13 mouse cellular contexts compared by ENCODE assay signal in the genomic region with DNA sequence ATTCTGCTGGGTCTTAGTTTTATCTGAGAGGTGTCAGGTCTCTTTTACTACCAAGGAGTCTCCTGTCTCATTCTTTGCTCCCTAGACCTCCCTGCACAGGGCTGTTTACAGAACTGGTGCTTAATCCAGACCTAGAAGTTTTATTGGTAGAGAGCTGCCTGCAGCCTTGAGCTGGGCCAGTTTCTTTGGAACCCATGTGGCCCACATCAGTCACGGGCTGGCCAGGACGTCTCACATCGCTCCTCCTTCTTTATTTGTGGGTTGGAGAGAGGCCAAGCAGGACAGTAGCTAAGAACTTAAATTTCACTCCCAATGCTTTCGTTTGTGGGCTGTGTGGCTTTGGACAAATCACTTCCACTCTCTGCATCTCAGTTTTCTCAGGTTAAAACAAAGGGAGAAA. TPM values are rescaled to one million over a fixed set of nuclear protein-coding genes. Genes with fewer than 3 reads are reported as not detected.
DNase-seq lines count a peak whose midpoint lies in the region; ATAC-seq and TF ChIP-seq lines count a peak whose summit lies in the region.
"Had no signal": no experiment of that assay in that cellular context is flagged by ENCODE, and none has a peak within 500 bp of the region (broad histone marks: within the 10 kb centered on the region; RNA-seq: fewer than 3 reads in every experiment).

No protein-coding gene starts in this region.

- no peak for TF ChIP-seq POLR2A in lung, adult 2 months (IDR thresholded peaks at IDR 0.05; ENCODE audit: borderline replicate concordance, extremely low read depth, low read depth, low read length)

- WGBS in heart, embryonic 12.5 days: 58% methylated on average over 4 of the region's 4 CpGs
- 24% methylated on average over 4 of the region's 4 CpGs for WGBS in lung, adult 2 months
- WGBS in embryonic facial prominence, embryonic 12.5 days: 31% methylated on average over 4 of the region's 4 CpGs
- 50% methylated on average over 4 of the region's 4 CpGs for WGBS in hindbrain, embryonic 12.5 days
- WGBS in hindbrain, embryonic 10.5 days: 64% methylated on average over 4 of the region's 4 CpGs

- no peaks in the 10 kb centered on the region for H3K9me3 ChIP-seq in heart, embryonic 12.5 days (replicated peaks)
- no peaks in the 10 kb centered on the region for H3K9me3 ChIP-seq in embryonic facial prominence, embryonic 12.5 days
- H3K9me3 ChIP-seq in hindbrain, embryonic 12.5 days (replicated peaks): no peaks in the 10 kb centered on the region
- H3K9me3 ChIP-seq in hindbrain, embryonic 10.5 days: no peaks in the 10 kb centered on the region
- H3K9me3 ChIP-seq: heart, embryonic 13.5 days had no signal

- H3K4me2 ChIP-seq in heart, embryonic 12.5 days: no peak overlapping the region
- H3K4me2 ChIP-seq in embryonic facial prominence, embryonic 12.5 days (replicated peaks): no peak overlapping the region
- H3K4me2 ChIP-seq in hindbrain, embryonic 12.5 days (replicated peaks): no peak overlapping the region
- H3K4me2 ChIP-seq: heart, embryonic 13.5 days had no signal

- intact Hi-C loops in heart, postnatal 10 days (cut with DNase I): no loop called here

- no peak for DNase-seq in heart, postnatal 10 days
- peak; percentile 32 for DNase-seq in lung, postnatal 10 days
- DNase-seq in lung, adult 2 months: no peak
- no peak for DNase-seq in layer of hippocampus, postnatal 25 days (ENCODE audit: extremely low spot score in 1 of 2, low spot score in 1 of 2)
- no peak for DNase-seq in hindbrain, embryonic 10.5 days (ENCODE audit: low spot score)
- DNase-seq: thymus, postnatal 25 days had no signal

- H3K9ac ChIP-seq in heart, embryonic 12.5 days: 0 out of 2 replicates have a peak overlapping the region, but pooled peaks have one; percentile 25
- H3K9ac ChIP-seq in embryonic facial prominence, embryonic 12.5 days: no peak overlapping the region
- no peak overlapping the region for H3K9ac ChIP-seq in hindbrain, embryonic 12.5 days
- H3K9ac ChIP-seq: heart, embryonic 13.5 days had no signal

- H3K4me3 ChIP-seq in heart, embryonic 12.5 days: no peak overlapping the region
- no peak overlapping the region for H3K4me3 ChIP-seq in lung, adult 2 months (replicated peaks; ENCODE audit: extremely low read depth, low read depth, low read length)
- no peak overlapping the region for H3K4me3 ChIP-seq in embryonic facial prominence, embryonic 12.5 days
- H3K4me3 ChIP-seq in hindbrain, embryonic 12.5 days: no peak overlapping the region
- H3K4me3 ChIP-seq in hindbrain, embryonic 10.5 days: no peak overlapping the region
- H3K4me3 ChIP-seq: heart, embryonic 13.5 days; left cerebral cortex, adult 2 months had no signal

- no peak for ATAC-seq in heart, embryonic 12.5 days (ENCODE audit: insufficient number of reproducible peaks, low FRiP score)
- no peak for ATAC-seq in embryonic facial prominence, embryonic 12.5 days (ENCODE audit: insufficient number of reproducible peaks, insufficient read depth, low FRiP score, low TSS enrichment)
- no peak for ATAC-seq in hindbrain, embryonic 12.5 days (ENCODE audit: low FRiP score)
- ATAC-seq: activated CD4-positive, CD25-positive, alpha-beta regulatory T cell, adult 4 months had no signal

- H3K27ac ChIP-seq in heart, embryonic 12.5 days (ENCODE audit: poor library complexity, severe bottlenecking): no peak overlapping the region
- peak overlapping the region; percentile 43 for H3K27ac ChIP-seq in embryonic facial prominence, embryonic 12.5 days
- no peak overlapping the region for H3K27ac ChIP-seq in hindbrain, embryonic 12.5 days
- no peak overlapping the region for H3K27ac ChIP-seq in hindbrain, embryonic 10.5 days
- H3K27ac ChIP-seq: heart, embryonic 13.5 days; left cerebral cortex, adult 2 months; macrophage had no signal

- TF ChIP-seq CTCF in lung, adult 2 months (IDR thresholded peaks at IDR 0.05; ENCODE audit: insufficient read depth, low read length): no peak

- no peaks in the 10 kb centered on the region for H3K36me3 ChIP-seq in heart, embryonic 12.5 days
- H3K36me3 ChIP-seq in embryonic facial prominence, embryonic 12.5 days: no peaks in the 10 kb centered on the region
- H3K36me3 ChIP-seq in hindbrain, embryonic 12.5 days: no peaks in the 10 kb centered on the region
- no peaks in the 10 kb centered on the region for H3K36me3 ChIP-seq in hindbrain, embryonic 10.5 days
- H3K36me3 ChIP-seq: heart, embryonic 13.5 days had no signal

- peaks cover 18% of the 10 kb centered on the region for H3K4me1 ChIP-seq in heart, embryonic 12.5 days (replicated peaks)
- peaks cover 6% of the 10 kb centered on the region for H3K4me1 ChIP-seq in lung, adult 2 months (ENCODE audit: control insufficient read depth, insufficient read depth, low read length)
- peaks cover 23% of the 10 kb centered on the region for H3K4me1 ChIP-seq in embryonic facial prominence, embryonic 12.5 days
- H3K4me1 ChIP-seq in hindbrain, embryonic 12.5 days: peaks cover 18% of the 10 kb centered on the region
- H3K4me1 ChIP-seq in hindbrain, embryonic 10.5 days (replicated peaks): peaks cover 15% of the 10 kb centered on the region

- no peaks in the 10 kb centered on the region for H3K27me3 ChIP-seq in heart, embryonic 12.5 days (replicated peaks)
- no peaks in the 10 kb centered on the region for H3K27me3 ChIP-seq in embryonic facial prominence, embryonic 12.5 days
- H3K27me3 ChIP-seq in hindbrain, embryonic 12.5 days: no peaks in the 10 kb centered on the region
- no peaks in the 10 kb centered on the region for H3K27me3 ChIP-seq in hindbrain, embryonic 10.5 days (ENCODE audit: insufficient read depth, poor library complexity, severe bottlenecking)

RNA-seq across cellular contexts. Expression of gene Epb41l1, which starts 9.6 kb away (rescaled TPM):
- polyA plus RNA-seq in heart, embryonic 12.5 days (2016; fragmentation: Nextera tagmentation; extraction: Ambion mirVana): 1.2 and 1.4 TPM in 2 replicates
- total RNA-seq in heart, postnatal 10 days (2021): 10 to 100 TPM; 15.9 to 19.9 TPM
- 24.7 and 25.1 TPM in 2 replicates for polyA plus RNA-seq in lung, adult 2 months (2012; rRNA removed)
- polyA plus RNA-seq in embryonic facial prominence, embryonic 12.5 days (2016; fragmentation: Nextera tagmentation; extraction: Ambion mirVana): 3.6 TPM in 2 replicates
- polyA plus RNA-seq in hindbrain, embryonic 12.5 days (2016; fragmentation: Nextera tagmentation; extraction: Ambion mirVana): 6.1 and 7.1 TPM in 2 replicates
- total RNA-seq in layer of hippocampus, postnatal 25 days (2021): 100 to 1,000 TPM; 310 to 347 TPM
- 1.0 and 2.1 TPM in 2 replicates for polyA plus RNA-seq in hindbrain, embryonic 10.5 days (2016; fragmentation: Nextera tagmentation; extraction: Ambion mirVana)
